9 mouse cellular contexts compared by ENCODE assay signal in genomic region chr9:105484338-105485084, GRCm38 (mm10). TPM values are rescaled to one million over a fixed set of nuclear protein-coding genes. Genes with fewer than 3 reads are reported as not detected.
DNase-seq lines count a peak whose midpoint lies in the region; ATAC-seq and TF ChIP-seq lines count a peak whose summit lies in the region.
"Had no signal": no experiment of that assay in that cellular context is flagged by ENCODE, and none has a peak within 500 bp of the region (broad histone marks: within the 10 kb centered on the region; RNA-seq: fewer than 3 reads in every experiment).

No protein-coding gene starts in this region.

- WGBS in intestine, embryonic 14.5 days = 69% methylated on average over 5 of the region's 5 CpGs
- 53% methylated on average over 5 of the region's 5 CpGs for WGBS in neural tube, embryonic 15.5 days

- 0 out of 2 replicates have a peak, but pooled peaks have one; percentile 58 for ATAC-seq in intestine, embryonic 14.5 days (replicated peaks; ENCODE audit: low FRiP score, low TSS enrichment, low read depth)
- peak; percentile 68 for ATAC-seq in neural tube, embryonic 15.5 days (ENCODE audit: low FRiP score)
- ATAC-seq in activated CD4-positive, CD25-positive, alpha-beta regulatory T cell, adult 4 months = no peak

- peak; percentile 52 for DNase-seq in left cerebral cortex, postnatal 4 days
- no peak for DNase-seq in left cerebral cortex, postnatal 14 days (ENCODE audit: low spot score in 2 of 2)
- no peak for DNase-seq in intestine, embryonic 14.5 days (ENCODE audit: low spot score)
- DNase-seq in lung, postnatal 25 days (ENCODE audit: low spot score) = no peak
- no peak for DNase-seq in frontal cortex, adult 2 months (ENCODE audit: extremely low spot score in 1 of 2, low spot score in 1 of 2)
- DNase-seq: spleen, adult 18-20 months had no signal

- 0 out of 2 replicates have a peak, but pooled peaks cover 3% of the 10 kb centered on the region for H3K36me3 ChIP-seq in intestine, embryonic 14.5 days (ENCODE audit: control insufficient read depth, insufficient read depth, low read length)
- H3K36me3 ChIP-seq in neural tube, embryonic 15.5 days = no peaks in the 10 kb centered on the region

- no peaks in the 10 kb centered on the region for H3K9me3 ChIP-seq in intestine, embryonic 14.5 days (ENCODE audit: control insufficient read depth, low read length)
- H3K9me3 ChIP-seq in neural tube, embryonic 15.5 days (replicated peaks) = no peaks in the 10 kb centered on the region

- no peaks in the 10 kb centered on the region for H3K27me3 ChIP-seq in intestine, embryonic 14.5 days (replicated peaks; ENCODE audit: control insufficient read depth, insufficient read depth, low read length)
- no peaks in the 10 kb centered on the region for H3K27me3 ChIP-seq in neural tube, embryonic 15.5 days (replicated peaks)

- no peak overlapping the region for H3K4me2 ChIP-seq in intestine, embryonic 14.5 days (ENCODE audit: low read length)
- H3K4me2 ChIP-seq in neural tube, embryonic 15.5 days = no peak overlapping the region

- no peak overlapping the region for H3K4me3 ChIP-seq in cortical plate, adult 2 months (ENCODE audit: insufficient read depth, low read length)
- H3K4me3 ChIP-seq in intestine, embryonic 14.5 days (ENCODE audit: low read depth, low read length) = no peak overlapping the region
- H3K4me3 ChIP-seq in neural tube, embryonic 15.5 days (replicated peaks) = no peak overlapping the region

- no peak overlapping the region for H3K9ac ChIP-seq in intestine, embryonic 14.5 days (ENCODE audit: low read length)
- no peak overlapping the region for H3K9ac ChIP-seq in neural tube, embryonic 15.5 days (replicated peaks)

- H3K4me1 ChIP-seq in cortical plate, adult 2 months (ENCODE audit: control insufficient read depth, insufficient read depth, low read length) = peaks cover 34% of the 10 kb centered on the region
- 0 out of 2 replicates have a peak, but pooled peaks cover 7% of the 10 kb centered on the region for H3K4me1 ChIP-seq in intestine, embryonic 14.5 days (replicated peaks; ENCODE audit: control insufficient read depth, insufficient read depth, low read length)
- peaks cover 28% of the 10 kb centered on the region for H3K4me1 ChIP-seq in neural tube, embryonic 15.5 days

- no peak for TF ChIP-seq POLR2A in cortical plate, adult 2 months (IDR thresholded peaks at IDR 0.05; ENCODE audit: extremely low read depth, insufficient read depth, low read length)

- intact Hi-C loops in left cerebral cortex, postnatal 4 days (cut with DNase I) = no loop called here
- intact Hi-C loops in left cerebral cortex, postnatal 14 days (cut with DNase I) = no loop called here

- peak overlapping the region; percentile 48; the same call in 1 of the 2 replicates for H3K27ac ChIP-seq in cortical plate, adult 2 months (ENCODE audit: insufficient read depth, low read length)
- H3K27ac ChIP-seq in intestine, embryonic 14.5 days (ENCODE audit: low read depth) = no peak overlapping the region
- no peak overlapping the region; the same call in 1 of the 2 replicates for H3K27ac ChIP-seq in neural tube, embryonic 15.5 days (replicated peaks)

- TF ChIP-seq CTCF in cortical plate, adult 2 months (IDR thresholded peaks at IDR 0.05; ENCODE audit: extremely low read depth, insufficient read depth, low read length) = no peak

RNA-seq across cellular contexts. Expression of gene Atp2c1, which starts 42.6 kb away (rescaled TPM):
- total RNA-seq in left cerebral cortex, postnatal 4 days (2021) = 100 to 1,000 TPM; 223 to 242 TPM
- 100 to 1,000 TPM; 233 to 249 TPM for total RNA-seq in left cerebral cortex, postnatal 14 days (2021)
- polyA plus RNA-seq in cortical plate, adult 2 months (2012; rRNA removed) = 131 and 153 TPM in 2 replicates
- 63.7 and 66.4 TPM in 2 replicates for polyA plus RNA-seq in intestine, embryonic 14.5 days (2014; fragmentation: Nextera tagmentation; extraction: Ambion mirVana)
- 86.7 and 90.0 TPM in 2 replicates for polyA plus RNA-seq in neural tube, embryonic 15.5 days (2015; fragmentation: Nextera tagmentation; extraction: Ambion mirVana)
- polyA plus RNA-seq in activated CD4-positive, CD25-positive, alpha-beta regulatory T cell, adult 4 months (2017; shearing (Covaris generic)) = 10 to 100 TPM; 19.7 to 19.9 TPM
- 135 and 138 TPM in 2 replicates for polyA plus RNA-seq in frontal cortex, adult 2 months (2012; rRNA removed)
